In the genomic region with DNA sequence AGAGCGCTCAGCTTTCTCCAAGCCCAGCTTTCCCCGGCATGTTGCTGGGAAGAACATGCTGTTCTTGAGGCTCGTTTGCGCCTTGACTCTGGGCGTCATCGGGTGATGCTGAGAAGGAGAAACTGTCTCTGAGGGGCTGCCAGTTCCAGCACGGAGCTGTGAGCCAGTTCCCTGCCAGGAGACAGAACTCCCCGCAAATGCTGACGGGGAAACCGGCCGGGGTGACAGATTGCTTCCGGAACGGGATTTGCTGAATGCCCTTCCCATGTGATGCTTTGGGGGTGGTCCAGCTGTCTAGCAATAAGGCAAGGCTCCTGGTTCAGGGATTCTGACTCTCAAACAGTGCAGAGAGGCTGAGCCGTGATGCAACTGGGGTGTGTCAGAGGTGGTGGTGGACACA, we compare ENCODE assay signal across 10 mouse cellular contexts.
DNase-seq lines count a peak whose midpoint lies in the region; ATAC-seq and TF ChIP-seq lines count a peak whose summit lies in the region.
"Had no signal": no experiment of that assay in that cellular context is flagged by ENCODE, and none has a peak within 500 bp of the region (broad histone marks: within the 10 kb centered on the region; RNA-seq: fewer than 3 reads in every experiment).

No protein-coding gene starts in this region.

- 61% methylated on average over 14 of the region's 14 CpGs for WGBS in kidney, embryonic 15.5 days
- 24% methylated on average over 14 of the region's 14 CpGs for WGBS in lung, embryonic 14.5 days
- 63% methylated on average over 14 of the region's 14 CpGs for WGBS in liver, embryonic 12.5 days (ENCODE audit: insufficient replicate concordance)

- no peak overlapping the region for H3K4me2 ChIP-seq in kidney, embryonic 15.5 days
- peak overlapping the region; percentile 32 for H3K4me2 ChIP-seq in lung, embryonic 14.5 days
- no peak overlapping the region for H3K4me2 ChIP-seq in liver, embryonic 12.5 days
- H3K4me2 ChIP-seq: embryonic facial prominence, embryonic 12.5 days had no signal

- peak; percentile 8 for DNase-seq in kidney, adult 18-20 months
- DNase-seq in cerebellum, adult 9-11 months: peak; percentile 83
- DNase-seq in kidney, postnatal 36 days: peak; percentile 34 to 45
- DNase-seq in lung, embryonic 14.5 days: peak; percentile 84
- no peak for DNase-seq in adipocyte (ENCODE audit: low spot score)
- DNase-seq in embryo, embryonic 10 days (ENCODE audit: low spot score): no peak

- H3K27me3 ChIP-seq in kidney, embryonic 15.5 days: no peaks in the 10 kb centered on the region
- no peaks in the 10 kb centered on the region for H3K27me3 ChIP-seq in lung, embryonic 14.5 days (ENCODE audit: insufficient read depth, low read length)
- no peaks in the 10 kb centered on the region for H3K27me3 ChIP-seq in liver, embryonic 12.5 days (replicated peaks)
- H3K27me3 ChIP-seq: embryonic facial prominence, embryonic 12.5 days had no signal

- H3K36me3 ChIP-seq in kidney, embryonic 15.5 days: no peaks in the 10 kb centered on the region
- no peaks in the 10 kb centered on the region for H3K36me3 ChIP-seq in lung, embryonic 14.5 days (ENCODE audit: insufficient read depth)
- no peaks in the 10 kb centered on the region for H3K36me3 ChIP-seq in liver, embryonic 12.5 days
- H3K36me3 ChIP-seq: embryonic facial prominence, embryonic 12.5 days; G1E had no signal

- H3K4me1 ChIP-seq in kidney, embryonic 15.5 days: peaks cover 5% of the 10 kb centered on the region; the same call in 1 of the 2 replicates
- no peaks in the 10 kb centered on the region for H3K4me1 ChIP-seq in lung, embryonic 14.5 days (ENCODE audit: insufficient read depth)
- H3K4me1 ChIP-seq in liver, embryonic 12.5 days: 0 out of 2 replicates have a peak, but pooled peaks cover 3% of the 10 kb centered on the region
- H3K4me1 ChIP-seq: embryonic facial prominence, embryonic 12.5 days had no signal

- TF ChIP-seq CTCF in lung, embryonic 14.5 days (IDR thresholded peaks at IDR 0.05; ENCODE audit: low read depth): no peak

- no peak overlapping the region for H3K4me3 ChIP-seq in kidney, embryonic 15.5 days (replicated peaks)
- no peak overlapping the region for H3K4me3 ChIP-seq in lung, embryonic 14.5 days (ENCODE audit: low read depth, low read length)
- no peak overlapping the region for H3K4me3 ChIP-seq in liver, embryonic 12.5 days
- H3K4me3 ChIP-seq: embryonic facial prominence, embryonic 12.5 days had no signal

- H3K9me3 ChIP-seq in kidney, embryonic 15.5 days (replicated peaks): no peaks in the 10 kb centered on the region
- no peaks in the 10 kb centered on the region for H3K9me3 ChIP-seq in lung, embryonic 14.5 days (ENCODE audit: low read depth, low read length)
- no peaks in the 10 kb centered on the region for H3K9me3 ChIP-seq in liver, embryonic 12.5 days (replicated peaks)
- H3K9me3 ChIP-seq: embryonic facial prominence, embryonic 12.5 days had no signal

- no peak overlapping the region for H3K27ac ChIP-seq in kidney, embryonic 15.5 days
- H3K27ac ChIP-seq in lung, embryonic 14.5 days (ENCODE audit: low read depth): no peak overlapping the region
- H3K27ac ChIP-seq in liver, embryonic 12.5 days: no peak overlapping the region
- H3K27ac ChIP-seq: embryonic facial prominence, embryonic 12.5 days had no signal

- no peak overlapping the region for H3K9ac ChIP-seq in kidney, embryonic 15.5 days
- H3K9ac ChIP-seq in lung, embryonic 14.5 days: no peak overlapping the region
- H3K9ac ChIP-seq in liver, embryonic 12.5 days: no peak overlapping the region
- H3K9ac ChIP-seq: embryonic facial prominence, embryonic 12.5 days had no signal

- no peak for ATAC-seq in kidney, embryonic 15.5 days (replicated peaks; ENCODE audit: low FRiP score)
- peak; percentile 67 for ATAC-seq in lung, embryonic 14.5 days (ENCODE audit: insufficient read depth)
- no peak for ATAC-seq in liver, embryonic 12.5 days

Comparison
In these comparisons a context has a peak if more than half of its experiments do, and no peak if none do; other contexts are left out.
1. DNase-seq: peak in kidney, adult 18-20 months (single experiment), cerebellum, adult 9-11 months (single experiment), kidney, postnatal 36 days (2 of 2) and lung, embryonic 14.5 days (single experiment); none in adipocyte (single experiment) and embryo, embryonic 10 days (single experiment).